Mouse (Mus musculus): ENCODE results near the gene Ankrd22. TPM values are rescaled to one million over a fixed set of nuclear protein-coding genes. Genes with fewer than 3 reads are reported as not detected.

The Ankrd22 gene
- polyA plus RNA-seq, 1 experiment from 2014 or later: 0.10 TPM

GRCm38 (mm10) chr19:34180316-34180715 is 14.5 kb upstream of the Ankrd22 start:
- H3K27me3 ChIP-seq: no peaks in the 10 kb centered on the region
- 49% methylated on average over 2 of the region's 2 CpGs for WGBS
- H3K9ac ChIP-seq: no peak overlapping the region
- no peaks in the 10 kb centered on the region for H3K4me1 ChIP-seq (replicated peaks)
- no peak overlapping the region for H3K27ac ChIP-seq
- H3K4me2 ChIP-seq: no peak overlapping the region
- no peak for ATAC-seq (replicated peaks; ENCODE audit: insufficient number of reproducible peaks, insufficient read depth, low FRiP score, low read depth)
- no peak overlapping the region for H3K4me3 ChIP-seq
- H3K36me3 ChIP-seq: no peaks in the 10 kb centered on the region
- H3K9me3 ChIP-seq (replicated peaks): no peaks in the 10 kb centered on the region

GRCm38 (mm10) chr19:34179136-34179535 is 13.3 kb upstream of the Ankrd22 start:
- H3K4me3 ChIP-seq: no peak overlapping the region
- H3K27ac ChIP-seq: no peak overlapping the region
- no peaks in the 10 kb centered on the region for H3K9me3 ChIP-seq (replicated peaks)
- no peaks in the 10 kb centered on the region for H3K27me3 ChIP-seq
- 75% methylated on average over 4 of the region's 4 CpGs for WGBS
- no peaks in the 10 kb centered on the region for H3K36me3 ChIP-seq
- H3K9ac ChIP-seq: no peak overlapping the region
- H3K4me1 ChIP-seq (replicated peaks): peaks cover 2% of the 10 kb centered on the region; the same call in 1 of the 2 replicates
- no peak for ATAC-seq (replicated peaks; ENCODE audit: insufficient number of reproducible peaks, insufficient read depth, low FRiP score, low read depth)
- no peak overlapping the region for H3K4me2 ChIP-seq

GRCm38 (mm10) chr19:34174004-34174403 is 8.2 kb upstream of the Ankrd22 start:
- Histone ChIP-seq H3K4me2 (no peak overlapping the region), H3K36me3 (no peaks in the 10 kb centered on the region), H3K9ac (no peak overlapping the region), H3K27ac (no peak overlapping the region), H3K4me3 (no peak overlapping the region), H3K4me1 (replicated peaks) (peaks cover 3% of the 10 kb centered on the region; the same call in 1 of the 2 replicates), H3K9me3 (replicated peaks) (no peaks in the 10 kb centered on the region; the same call in 1 of the 2 replicates), H3K27me3 (no peaks in the 10 kb centered on the region)
- WGBS: 39% methylated on average over 3 of the region's 3 CpGs
- no peak for ATAC-seq (replicated peaks; ENCODE audit: insufficient number of reproducible peaks, insufficient read depth, low FRiP score, low read depth)

GRCm38 (mm10) chr19:34171167-34171566 is 5.3 kb upstream of the Ankrd22 start:
- ATAC-seq (replicated peaks; ENCODE audit: insufficient number of reproducible peaks, insufficient read depth, low FRiP score, low read depth): no peak
- H3K27ac ChIP-seq: no peak overlapping the region
- no peak overlapping the region for H3K4me3 ChIP-seq
- no peaks in the 10 kb centered on the region; the same call in 1 of the 2 replicates for H3K9me3 ChIP-seq (replicated peaks)
- H3K9ac ChIP-seq: no peak overlapping the region
- H3K4me2 ChIP-seq: no peak overlapping the region
- peaks cover 3% of the 10 kb centered on the region; the same call in 1 of the 2 replicates for H3K4me1 ChIP-seq (replicated peaks)
- WGBS: 44% methylated on average over 3 of the region's 3 CpGs
- H3K36me3 ChIP-seq: no peaks in the 10 kb centered on the region
- H3K27me3 ChIP-seq: no peaks in the 10 kb centered on the region

- H3K4me3 ChIP-seq: no peak overlapping the region
- no peaks in the 10 kb centered on the region; the same call in 1 of the 2 replicates for H3K9me3 ChIP-seq (replicated peaks)
- no peaks in the 10 kb centered on the region for H3K36me3 ChIP-seq
- H3K4me1 ChIP-seq (replicated peaks): peaks cover under 1% of the 10 kb centered on the region; the same call in 1 of the 2 replicates
- H3K9ac ChIP-seq: no peak overlapping the region
- H3K27ac ChIP-seq: no peak overlapping the region
- H3K27me3 ChIP-seq: no peaks in the 10 kb centered on the region
- no peak overlapping the region for H3K4me2 ChIP-seq
- no peak for ATAC-seq (replicated peaks; ENCODE audit: insufficient number of reproducible peaks, insufficient read depth, low FRiP score, low read depth)
Observed at GRCm38 (mm10) chr19:34169121-34169520, 3.3 kb upstream of the Ankrd22 start.

GRCm38 (mm10) chr19:34167896-34168661 is 2.2 kb upstream of the Ankrd22 start:
- Histone ChIP-seq H3K4me2 (no peak overlapping the region), H3K36me3 (no peaks in the 10 kb centered on the region), H3K4me3 (no peak overlapping the region), H3K27ac (no peak overlapping the region), H3K27me3 (no peaks in the 10 kb centered on the region), H3K4me1 (replicated peaks) (no peaks in the 10 kb centered on the region), H3K9me3 (replicated peaks) (no peaks in the 10 kb centered on the region; the same call in 1 of the 2 replicates), H3K9ac (no peak overlapping the region)
- no peak for ATAC-seq (replicated peaks; ENCODE audit: insufficient number of reproducible peaks, insufficient read depth, low FRiP score, low read depth)
- 57% methylated on average over 7 of the region's 7 CpGs for WGBS

GRCm38 (mm10) chr19:34166386-34166785 is 533 bp upstream of the Ankrd22 start:
- Histone ChIP-seq H3K27me3 (no peaks in the 10 kb centered on the region), H3K4me3 (no peak overlapping the region), H3K4me1 (replicated peaks) (no peaks in the 10 kb centered on the region), H3K9ac (no peak overlapping the region), H3K27ac (no peak overlapping the region), H3K9me3 (replicated peaks) (no peaks in the 10 kb centered on the region), H3K36me3 (no peaks in the 10 kb centered on the region), H3K4me2 (no peak overlapping the region)
- no peak for ATAC-seq (replicated peaks; ENCODE audit: insufficient number of reproducible peaks, insufficient read depth, low FRiP score, low read depth)
- WGBS: 81% methylated on average over 4 of the region's 4 CpGs

- 80% methylated on average over 5 of the region's 5 CpGs for WGBS
- no peaks in the 10 kb centered on the region for H3K27me3 ChIP-seq
- H3K27ac ChIP-seq: no peak overlapping the region
- no peak overlapping the region for H3K9ac ChIP-seq
- H3K4me3 ChIP-seq: no peak overlapping the region
- ATAC-seq (replicated peaks; ENCODE audit: insufficient number of reproducible peaks, insufficient read depth, low FRiP score, low read depth): no peak
- no peak overlapping the region for H3K4me2 ChIP-seq
- no peaks in the 10 kb centered on the region for H3K4me1 ChIP-seq (replicated peaks)
- no peaks in the 10 kb centered on the region for H3K9me3 ChIP-seq (replicated peaks)
- no peaks in the 10 kb centered on the region for H3K36me3 ChIP-seq
Observed at GRCm38 (mm10) chr19:34162693-34163092, 3.2 kb downstream of the Ankrd22 start.

- Histone ChIP-seq H3K4me3 (no peak overlapping the region), H3K27me3 (no peaks in the 10 kb centered on the region), H3K4me2 (no peak overlapping the region), H3K27ac (no peak overlapping the region), H3K36me3 (no peaks in the 10 kb centered on the region), H3K9ac (no peak overlapping the region), H3K4me1 (replicated peaks) (no peaks in the 10 kb centered on the region), H3K9me3 (replicated peaks) (no peaks in the 10 kb centered on the region)
- no peak for ATAC-seq (replicated peaks; ENCODE audit: insufficient number of reproducible peaks, insufficient read depth, low FRiP score, low read depth)
- 56% methylated on average over 6 of the region's 6 CpGs for WGBS
Observed at GRCm38 (mm10) chr19:34153263-34154144, 12.3 kb downstream of the Ankrd22 start.

GRCm38 (mm10) chr19:34151909-34152308 is 13.9 kb downstream of the Ankrd22 start:
- Histone ChIP-seq H3K9ac (no peak overlapping the region), H3K27ac (no peak overlapping the region), H3K36me3 (no peaks in the 10 kb centered on the region), H3K4me1 (replicated peaks) (no peaks in the 10 kb centered on the region), H3K27me3 (no peaks in the 10 kb centered on the region), H3K9me3 (replicated peaks) (no peaks in the 10 kb centered on the region), H3K4me3 (no peak overlapping the region), H3K4me2 (no peak overlapping the region)
- ATAC-seq (replicated peaks; ENCODE audit: insufficient number of reproducible peaks, insufficient read depth, low FRiP score, low read depth): no peak
- WGBS: 72% methylated on average over 1 of the region's 1 CpGs

- H3K36me3 ChIP-seq: no peaks in the 10 kb centered on the region
- WGBS: 55% methylated on average over 4 of the region's 4 CpGs
- H3K4me2 ChIP-seq: no peak overlapping the region
- H3K27me3 ChIP-seq: no peaks in the 10 kb centered on the region
- H3K9me3 ChIP-seq (replicated peaks): no peaks in the 10 kb centered on the region
- H3K27ac ChIP-seq: no peak overlapping the region
- H3K9ac ChIP-seq: no peak overlapping the region
- H3K4me3 ChIP-seq: no peak overlapping the region
- no peak for ATAC-seq (replicated peaks; ENCODE audit: insufficient number of reproducible peaks, insufficient read depth, low FRiP score, low read depth)
- no peaks in the 10 kb centered on the region for H3K4me1 ChIP-seq (replicated peaks)
Observed at GRCm38 (mm10) chr19:34148421-34148820, 17.4 kb downstream of the Ankrd22 start.
